Mouse (Mus musculus): ENCODE measurements around the gene Bptf.
A peak's percentile ranks its signal among the peaks of the same experiment; 100 is the strongest.
"Not testable (repeated sequence)": the region's sequence is repeated elsewhere in the genome, so short reads cannot be mapped to it uniquely, and the experiment has no call there.

The Bptf gene

GRCm38 (mm10) chr11:107057391-107057790, 74.5 kb downstream of the Bptf start:
- DNase-seq (ENCODE audit: low spot score in 2 of 2), result no peak

- DNase-seq (ENCODE audit: low spot score in 2 of 2), result no peak
Measured at GRCm38 (mm10) chr11:107054870-107055269, 77.1 kb downstream of the Bptf start.

- DNase-seq (ENCODE audit: low spot score in 2 of 2), result no peak
Measured at GRCm38 (mm10) chr11:107046766-107047620, 84.9 kb downstream of the Bptf start.

- no peak for DNase-seq (ENCODE audit: low spot score in 2 of 2)
Measured at GRCm38 (mm10) chr11:107045546-107045945, 86.4 kb downstream of the Bptf start.

GRCm38 (mm10) chr11:107044321-107044720, 87.6 kb downstream of the Bptf start:
- peak; percentile 59 to 73 for DNase-seq (ENCODE audit: low spot score in 2 of 2)

GRCm38 (mm10) chr11:107043361-107043760, 88.6 kb downstream of the Bptf start:
- no peak for DNase-seq (ENCODE audit: low spot score in 2 of 2)

- no peak for DNase-seq (ENCODE audit: low spot score in 2 of 2)
Measured at GRCm38 (mm10) chr11:107041396-107041795, 90.5 kb downstream of the Bptf start.

GRCm38 (mm10) chr11:107039417-107039816, 92.5 kb downstream of the Bptf start:
- no peak for DNase-seq (ENCODE audit: low spot score in 2 of 2)

- no peak for DNase-seq (ENCODE audit: low spot score in 2 of 2)
Measured at GRCm38 (mm10) chr11:107034085-107034810, 97.7 kb downstream of the Bptf start.

GRCm38 (mm10) chr11:107031635-107032034, 100.3 kb downstream of the Bptf start:
- DNase-seq (ENCODE audit: low spot score in 2 of 2), result no peak

GRCm38 (mm10) chr11:107029536-107029935, 102.4 kb downstream of the Bptf start:
- peak in 1 of 2 experiments; percentile 45 for DNase-seq (ENCODE audit: low spot score in 2 of 2)

GRCm38 (mm10) chr11:107028754-107029153, 103.2 kb downstream of the Bptf start:
- no peak for DNase-seq (ENCODE audit: low spot score in 2 of 2)

GRCm38 (mm10) chr11:107028275-107028618, 103.7 kb downstream of the Bptf start:
- DNase-seq (ENCODE audit: low spot score in 2 of 2), result no peak

GRCm38 (mm10) chr11:107027431-107028274, 104.3 kb downstream of the Bptf start:
- peak; percentile 71 to 84 for DNase-seq (ENCODE audit: low spot score in 2 of 2)

- peak in 1 of 2 experiments; percentile 21 for DNase-seq (ENCODE audit: low spot score in 2 of 2)
Measured at GRCm38 (mm10) chr11:107026554-107027430, 105.1 kb downstream of the Bptf start.

- DNase-seq (ENCODE audit: low spot score in 2 of 2), result peak in 1 of 2 experiments; percentile 24
Measured at GRCm38 (mm10) chr11:107025411-107026321, 106.3 kb downstream of the Bptf start, which contains the start of gene 1810010H24Rik. Gene 1810010H24Rik (plus strand): TSS chr11:107025681.

GRCm38 (mm10) chr11:107024406-107024805, 107.5 kb downstream of the Bptf start:
- DNase-seq (ENCODE audit: low spot score in 2 of 2), result no peak

GRCm38 (mm10) chr11:107022050-107022683, 109.8 kb downstream of the Bptf start:
- no peak for DNase-seq (ENCODE audit: low spot score in 2 of 2)

GRCm38 (mm10) chr11:107019722-107020121, 112.2 kb downstream of the Bptf start:
- DNase-seq (ENCODE audit: low spot score in 2 of 2), result not testable (repeated sequence)
